Mouse (Mus musculus) neural tube, embryonic 12.5 days (tissue): ENCODE measurements around the gene Scarf2. TPM values are rescaled to one million over a fixed set of nuclear protein-coding genes. Genes with fewer than 3 reads are reported as not detected.

Experiments used
- polyA plus RNA-seq: library from polyadenylated mRNA; unstranded; fragments of >200 nt; fragmentation: Nextera tagmentation; extraction: Ambion mirVana; gene quantifications from 2 replicates; pipeline ENCODE4 v1.2.1, GENCODE M21; 2016

Scarf2 gene
- polyA plus RNA-seq, 1 experiment from 2014 or later = 13.9 TPM

Other genes starting within 250 kb of the Scarf2 start
- 0.24 TPM in 2 replicates for gene Lrrc74b, start 236.0 kb upstream of the Scarf2 start, polyA plus RNA-seq
- gene P2rx6, start 235.4 kb upstream of the Scarf2 start, polyA plus RNA-seq = 0.75 and 0.96 TPM in 2 replicates
- 6.6 TPM in 2 replicates for gene Slc7a4, start 214.1 kb upstream of the Scarf2 start, polyA plus RNA-seq
- 30.5 and 31.8 TPM in 2 replicates for gene Smpd4, start 177.9 kb upstream of the Scarf2 start, polyA plus RNA-seq
- gene Ccdc74a, start 150.8 kb upstream of the Scarf2 start, polyA plus RNA-seq = 5.1 and 6.5 TPM in 2 replicates
- gene Med15, start 64.4 kb upstream of the Scarf2 start, polyA plus RNA-seq = 46.7 and 50.3 TPM in 2 replicates
- 63.6 and 66.6 TPM in 2 replicates for gene Klhl22, start 37.7 kb upstream of the Scarf2 start, polyA plus RNA-seq
- 1.1 and 1.6 TPM in 2 replicates for gene B830017H08Rik, start 35.8 kb downstream of the Scarf2 start, polyA plus RNA-seq
- gene Car15, start 41.1 kb downstream of the Scarf2 start, polyA plus RNA-seq = 3.7 and 4.7 TPM in 2 replicates
- gene Gm20518, start 94.4 kb downstream of the Scarf2 start, polyA plus RNA-seq = 0.43 and 0.63 TPM in 2 replicates
- gene Tssk1, start 96.9 kb downstream of the Scarf2 start, polyA plus RNA-seq = 0.10 TPM in 2 replicates
- gene Dgcr2, start 101.3 kb downstream of the Scarf2 start, polyA plus RNA-seq = 96.7 and 101 TPM in 2 replicates
- not detected in 2 replicates for gene Tssk2, start 101.4 kb downstream of the Scarf2 start, polyA plus RNA-seq
- 52.1 and 54.6 TPM in 2 replicates for gene Ess2, start 114.1 kb downstream of the Scarf2 start, polyA plus RNA-seq
- gene Gsc2, start 117.8 kb downstream of the Scarf2 start, polyA plus RNA-seq = not detected in 2 replicates
- 156 and 162 TPM in 2 replicates for gene Slc25a1, start 130.9 kb downstream of the Scarf2 start, polyA plus RNA-seq
- not detected in 2 replicates for gene Vpreb2, start 183.1 kb downstream of the Scarf2 start, polyA plus RNA-seq